Mouse (Mus musculus): Measurements from ENCODE around the gene Crxos.

GRCm38 (mm10) chr7:15929910-15930309 is 47.5 kb downstream of the Crxos start:
- TF ChIP-seq CTCF (conservative IDR thresholded peaks at IDR 0.05; ENCODE audit: low read length) (peak; percentile 80), NANOG (IDR thresholded peaks at IDR 0.05; ENCODE audit: borderline replicate concordance, low read length) (no peak), POU5F1 (IDR thresholded peaks at IDR 0.05; ENCODE audit: borderline replicate concordance, low read length) (no peak)

Measured in E14TG2a.4 (cell line).